Mouse (Mus musculus) right cerebral cortex, postnatal 10 days (tissue): ENCODE data around the gene Fkbp8.

ENCODE experiments used
- DNase-seq, 2 experiments: peaks; one replicate each; pipeline ENCODE4 v3.0.0; 2021; ENCODE audit warnings: low spot score in 2 of 2

Gene Fkbp8

DNA sequence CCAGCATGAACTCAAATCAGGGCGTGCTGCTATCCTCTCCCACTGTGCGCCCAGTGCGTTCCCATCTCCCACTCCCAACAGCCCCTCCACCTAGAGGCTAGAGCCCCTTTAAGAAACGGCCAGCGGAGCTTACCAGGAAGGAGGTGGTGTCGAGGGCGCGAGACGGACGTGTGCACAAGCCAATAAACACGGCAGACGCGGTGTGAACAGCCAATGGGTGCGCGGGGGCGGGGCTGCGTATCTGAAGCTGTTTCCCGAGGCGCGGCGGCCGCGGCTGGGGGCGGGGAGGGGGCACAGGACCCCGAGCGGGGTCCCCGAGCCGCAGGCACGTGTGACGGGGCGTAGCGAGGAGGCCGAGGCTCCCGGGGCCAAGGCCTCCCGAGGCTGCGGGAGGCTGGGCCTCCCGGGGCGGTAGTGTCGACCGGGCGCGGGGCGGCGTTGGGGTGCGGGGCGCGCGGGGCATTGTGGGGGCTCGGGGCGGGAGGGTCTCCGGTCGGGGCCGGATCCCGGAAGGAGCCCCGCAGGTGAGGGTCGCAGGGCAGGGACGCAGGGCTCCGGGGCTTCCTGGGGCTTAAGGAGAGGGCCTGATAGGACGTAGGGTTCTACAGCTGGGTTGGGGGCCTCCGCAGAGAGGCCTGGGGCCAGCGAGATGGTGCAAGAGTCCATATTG is at the start of gene Fkbp8, which contains the start of gene Kxd1:
TSS of gene Fkbp8 (plus strand) at position 213 of the 670 bp plus-strand sequence.
TSS of gene Kxd1 (minus strand) at position 445 of the 670 bp plus-strand sequence.
- peak; percentile 99 for DNase-seq

DNA sequence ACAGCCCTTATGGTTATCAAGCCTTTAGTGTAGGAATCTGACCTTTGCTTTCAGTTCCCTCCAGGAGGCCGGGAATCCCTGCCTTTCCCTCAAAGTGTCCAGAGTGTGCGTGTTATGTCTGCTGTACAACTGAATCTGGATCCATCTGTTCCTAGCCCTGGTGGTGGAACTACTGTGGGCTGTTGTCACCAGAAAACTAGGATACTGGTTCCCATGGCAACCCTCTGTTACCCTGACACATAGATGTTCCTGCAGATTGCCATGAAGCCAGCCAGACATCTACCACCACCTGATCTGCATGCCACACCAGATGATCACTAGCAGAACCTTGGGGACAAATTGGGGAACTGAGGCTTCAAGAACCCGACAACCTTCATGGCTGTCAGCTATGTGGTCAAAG is 45.6 kb upstream of the Fkbp8 start:
- DNase-seq = peak in 1 of 2 experiments; percentile 91

DNA sequence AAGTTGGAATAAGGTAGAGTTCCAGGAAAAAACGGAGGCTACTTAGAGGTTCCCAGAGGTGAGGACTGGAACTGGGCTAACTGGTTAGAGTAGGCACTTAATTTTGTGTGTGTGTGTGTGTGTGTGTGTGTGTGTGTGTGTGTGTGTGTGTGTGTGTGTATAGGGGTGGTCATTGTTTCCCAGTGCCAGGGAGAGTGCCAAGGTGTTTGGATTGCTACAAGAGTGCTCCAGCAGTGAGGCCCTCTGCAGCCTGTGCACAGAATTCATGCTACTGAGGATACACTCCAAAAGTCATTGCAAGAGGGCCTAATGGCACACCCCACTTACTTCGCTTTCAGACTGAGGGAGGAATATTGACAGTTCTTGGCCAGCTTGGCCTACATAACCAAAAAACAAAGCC is 44.6 kb upstream of the Fkbp8 start:
- no peak for DNase-seq

DNA sequence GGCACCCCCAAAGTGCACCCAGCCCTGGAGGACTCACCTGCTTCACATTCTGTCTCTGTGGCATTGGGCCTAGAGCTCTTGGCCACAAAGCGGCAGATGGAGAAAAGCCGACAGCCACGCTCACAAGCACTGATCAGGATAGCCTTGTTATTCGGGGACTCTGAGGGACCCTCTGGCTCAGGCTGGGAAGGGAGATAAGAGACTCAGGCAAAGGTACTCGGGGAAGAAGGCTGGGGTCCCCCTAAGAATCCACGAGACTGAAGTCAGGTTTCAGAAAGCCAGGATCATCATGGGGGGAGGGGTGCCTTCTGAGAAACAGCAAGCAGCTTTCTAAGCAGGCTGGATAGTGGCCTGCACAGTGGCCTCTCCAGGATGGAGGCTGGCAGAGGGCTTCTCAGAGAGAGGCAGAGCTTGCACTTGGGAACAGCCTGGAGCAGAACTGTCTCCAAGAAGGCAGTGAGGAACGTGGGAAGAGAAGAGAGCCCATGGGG is 41.3 kb upstream of the Fkbp8 start:
- no peak for DNase-seq

DNA sequence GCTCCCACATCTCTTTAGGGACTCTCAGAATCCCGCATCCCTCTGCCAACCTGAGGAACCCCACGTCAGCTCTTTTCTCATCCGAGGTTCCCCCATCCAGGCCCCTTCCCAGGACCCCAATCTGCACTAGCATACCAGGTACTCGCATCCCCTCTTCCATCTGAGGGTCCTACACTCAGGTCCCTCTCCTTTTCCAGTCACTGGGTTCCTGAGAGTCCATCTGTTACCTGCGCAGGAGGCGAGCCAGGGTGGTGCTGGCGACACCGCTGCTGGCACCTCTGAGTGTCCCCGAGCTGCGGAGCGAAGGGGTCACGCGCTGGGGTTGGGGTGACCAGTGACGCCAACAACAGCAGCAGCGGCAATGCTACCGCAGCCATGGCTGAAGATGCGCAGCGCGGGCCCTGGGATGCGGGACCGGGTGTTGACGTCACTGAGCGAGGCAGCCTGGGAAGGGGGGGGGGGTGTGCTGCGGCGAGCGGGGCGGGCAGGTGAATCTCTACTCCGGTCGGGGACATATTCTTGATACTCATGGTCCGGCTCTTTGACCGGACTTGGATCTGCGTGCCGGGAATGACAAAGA is 40.5 kb upstream of the Fkbp8 start, which contains the start of gene Tmem59l:
TSS of gene Tmem59l (minus strand) at position 418 of the 580 bp plus-strand sequence.
- peak; percentile 73 to 78 for DNase-seq

DNA sequence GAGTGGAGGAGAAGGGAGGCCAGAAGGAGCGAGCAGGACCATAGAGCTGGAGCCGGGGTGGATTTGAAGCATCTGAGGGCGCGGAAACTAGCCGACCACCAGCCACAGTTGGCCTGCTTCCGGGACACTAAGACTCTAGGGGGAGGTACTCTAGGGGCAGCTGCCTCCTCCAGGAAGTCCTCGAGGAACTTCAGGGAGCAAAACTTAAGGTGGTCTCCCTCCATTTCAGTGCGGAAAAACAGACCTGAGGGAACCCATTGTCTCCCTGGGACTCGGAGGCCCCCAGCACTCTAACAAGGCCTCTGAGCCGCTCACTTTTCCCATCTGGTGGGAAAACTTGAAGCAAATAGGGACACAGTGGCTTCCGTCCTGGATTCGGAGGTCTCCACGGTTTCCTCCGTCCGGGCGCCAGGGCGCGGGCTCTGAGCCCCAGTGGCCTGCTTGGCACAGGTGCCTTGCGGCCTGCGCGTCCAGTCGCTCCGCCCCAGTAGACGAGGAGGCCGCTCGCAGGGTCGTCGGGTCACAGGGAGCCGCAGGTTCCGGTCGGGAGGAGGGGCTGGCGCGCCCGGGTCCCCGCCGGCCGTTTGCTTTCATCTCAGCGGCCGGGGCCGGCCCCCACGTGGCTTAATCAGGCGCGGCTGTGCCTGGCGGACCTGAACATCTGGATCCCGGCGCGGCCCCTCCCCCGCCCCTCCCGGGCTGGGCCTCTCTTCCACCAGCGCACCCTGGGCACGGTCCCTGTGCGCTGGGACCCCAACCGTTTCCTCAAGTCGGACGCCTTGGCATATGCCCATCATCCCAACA is 39.3 kb upstream of the Fkbp8 start:
- DNase-seq = no peak

DNA sequence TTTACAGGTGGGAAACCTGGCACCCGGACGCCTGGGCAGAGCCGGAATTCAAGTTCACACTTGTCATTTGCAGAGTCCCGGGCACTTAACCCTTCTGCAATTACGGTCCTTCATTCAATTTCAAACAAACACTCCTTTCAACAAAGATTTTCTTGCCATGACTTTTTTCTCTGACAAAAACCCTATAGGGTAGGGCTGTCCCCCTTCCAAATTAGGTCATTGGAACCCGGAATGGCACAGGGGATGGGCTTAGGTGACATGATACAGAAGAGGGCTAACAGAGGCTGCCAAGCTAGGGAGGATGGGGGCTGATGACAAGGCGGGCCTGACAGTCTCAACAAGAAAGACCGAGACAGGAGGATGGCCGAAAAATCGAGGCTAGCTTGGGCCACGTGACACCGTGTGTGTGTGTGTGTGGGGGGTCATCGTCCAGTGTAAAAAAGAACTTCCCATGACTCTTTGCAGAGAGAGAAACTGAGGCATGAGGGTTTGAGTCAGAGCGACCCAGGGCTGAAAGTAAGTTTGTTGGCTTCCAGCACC is 38.5 kb upstream of the Fkbp8 start:
- DNase-seq = no peak

DNA sequence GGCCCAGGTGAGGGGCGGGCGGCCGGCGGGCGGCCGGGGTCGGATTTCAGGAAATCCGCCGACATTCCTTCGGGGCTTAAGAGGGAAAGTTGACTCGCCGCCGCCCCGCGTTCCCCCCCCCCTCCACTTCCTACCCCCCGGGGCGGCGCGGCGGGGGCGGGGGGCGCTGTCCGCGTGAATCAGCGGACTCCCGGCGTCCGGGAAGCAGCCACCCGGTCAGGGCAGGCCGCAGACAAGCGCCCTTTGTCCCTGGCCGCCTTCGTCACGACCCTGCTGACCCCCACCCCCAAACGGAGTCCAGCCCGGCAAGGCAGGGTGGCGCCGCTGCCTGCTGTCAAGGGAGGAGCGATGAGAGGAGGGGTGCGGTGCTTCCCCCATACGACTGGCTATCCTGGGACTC is 37.9 kb upstream of the Fkbp8 start:
- DNase-seq = no peak

DNA sequence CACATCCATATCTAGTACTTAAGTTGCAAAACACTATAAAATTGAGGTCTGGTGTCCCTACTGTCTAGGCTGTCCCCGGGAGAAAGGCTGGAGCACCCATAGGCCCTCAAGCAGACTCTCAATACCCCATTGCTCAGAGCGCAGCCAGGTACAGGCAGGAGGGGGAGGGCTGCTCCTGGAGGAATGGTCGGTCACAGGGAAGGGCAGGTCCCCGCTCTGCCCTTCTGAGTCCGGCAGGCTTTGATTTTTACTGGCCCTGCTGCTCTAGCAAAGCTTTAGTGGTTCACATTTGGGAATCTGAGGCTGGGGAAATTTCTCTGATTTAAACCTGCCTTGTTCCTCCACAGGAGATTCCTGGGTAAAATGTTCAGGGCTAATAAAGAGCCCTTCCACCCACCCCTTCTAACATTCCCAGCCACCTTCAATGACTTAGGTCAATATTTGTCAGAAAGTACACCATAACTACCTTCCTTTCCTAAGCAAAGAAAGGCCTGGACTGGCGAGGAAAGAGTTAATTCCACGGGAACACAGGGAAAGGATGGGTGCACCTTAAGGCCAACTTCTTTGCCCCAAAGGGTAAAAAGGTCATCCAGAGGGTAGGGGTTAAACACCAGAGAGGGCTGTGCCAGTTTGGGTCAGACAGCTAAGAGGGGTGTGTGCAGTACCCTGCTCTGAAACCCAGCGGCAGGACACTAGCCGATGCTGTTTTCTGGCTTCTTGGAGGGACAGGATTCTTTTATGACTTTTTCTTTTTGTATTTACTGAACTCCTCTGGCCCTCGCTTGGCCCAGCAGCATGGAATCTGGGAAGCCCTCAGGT is 37.3 kb upstream of the Fkbp8 start:
- DNase-seq = no peak

DNA sequence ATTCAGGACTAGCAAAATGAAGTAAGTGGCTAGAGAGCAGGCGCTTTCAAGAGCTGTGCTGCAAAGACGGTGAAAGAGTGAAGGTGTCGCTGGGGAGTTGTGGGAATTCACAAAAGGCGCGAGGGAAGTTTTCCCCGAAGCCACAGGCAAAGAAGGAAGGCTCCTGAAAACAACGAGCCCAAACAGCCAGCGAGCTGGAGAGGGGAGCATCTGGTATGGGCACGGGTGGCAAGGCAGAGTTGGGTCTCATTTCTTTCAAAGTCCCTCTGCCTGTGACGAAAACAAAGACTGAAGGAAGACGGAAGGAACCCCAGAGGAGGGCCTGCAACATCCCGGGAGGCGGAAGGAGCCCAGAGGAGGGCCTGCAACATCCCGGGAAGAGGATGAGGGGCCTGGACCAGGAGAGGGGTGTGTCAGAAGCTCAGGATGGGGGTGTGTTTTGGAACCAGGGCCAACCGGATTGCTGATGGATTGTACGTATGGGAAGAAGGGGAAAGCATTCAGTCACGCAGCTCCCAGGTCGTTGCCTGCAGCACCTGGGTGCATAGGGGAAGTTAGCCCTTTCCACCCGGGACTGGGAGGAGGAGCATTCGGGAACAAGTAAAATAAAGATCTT is 36.5 kb upstream of the Fkbp8 start:
- no peak for DNase-seq

DNA sequence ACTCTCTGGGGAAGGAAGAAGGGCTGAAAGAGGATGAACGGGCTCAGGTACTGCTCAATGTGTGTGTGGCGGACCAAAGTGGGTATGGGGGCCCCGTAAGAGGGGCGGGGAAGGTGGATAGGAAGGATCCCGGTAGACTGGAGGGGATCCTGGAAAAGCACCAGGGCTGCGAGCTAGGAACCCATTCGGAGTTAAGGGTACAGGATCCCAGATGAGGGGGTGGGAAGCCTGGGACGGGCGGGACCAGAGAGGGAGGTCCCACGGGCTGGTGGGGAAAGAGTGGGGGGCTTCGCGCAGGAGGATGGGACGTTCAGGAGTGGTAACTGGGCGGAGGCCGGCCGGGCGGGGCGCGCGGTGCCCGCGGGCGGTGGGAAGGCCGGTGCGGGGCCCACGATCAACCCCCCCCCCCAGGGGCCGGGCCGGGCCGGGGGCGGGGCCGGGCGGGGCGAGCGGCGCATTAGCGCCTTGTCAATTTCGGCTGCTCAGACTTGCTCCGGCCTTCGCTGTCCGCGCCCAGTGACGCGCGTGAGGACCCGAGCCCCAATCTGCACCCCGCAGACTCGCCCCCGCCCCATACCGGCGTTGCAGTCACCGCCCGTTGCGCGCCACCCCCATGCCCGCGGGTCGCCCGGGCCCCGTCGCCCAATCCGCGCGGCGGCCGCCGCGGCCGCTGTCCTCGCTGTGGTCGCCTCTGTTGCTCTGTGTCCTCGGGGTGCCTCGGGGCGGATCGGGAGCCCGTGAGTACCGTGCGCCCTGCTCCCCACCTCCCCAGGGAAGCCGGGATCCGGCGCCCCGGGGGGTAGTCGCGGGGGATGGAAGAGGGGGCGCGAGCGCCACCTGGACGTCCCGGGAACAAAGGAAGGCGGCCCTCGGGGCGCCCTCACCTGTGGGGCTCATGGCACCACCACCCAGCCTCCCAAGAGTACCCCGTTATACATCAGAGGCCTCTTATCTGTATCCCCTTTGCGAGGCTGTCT is 34.6 kb upstream of the Fkbp8 start, which contains the start of gene Crlf1:
TSS of gene Crlf1 (plus strand) at position 495 of the 977 bp plus-strand sequence.
- DNase-seq = peak in 1 of 2 experiments; percentile 32

DNA sequence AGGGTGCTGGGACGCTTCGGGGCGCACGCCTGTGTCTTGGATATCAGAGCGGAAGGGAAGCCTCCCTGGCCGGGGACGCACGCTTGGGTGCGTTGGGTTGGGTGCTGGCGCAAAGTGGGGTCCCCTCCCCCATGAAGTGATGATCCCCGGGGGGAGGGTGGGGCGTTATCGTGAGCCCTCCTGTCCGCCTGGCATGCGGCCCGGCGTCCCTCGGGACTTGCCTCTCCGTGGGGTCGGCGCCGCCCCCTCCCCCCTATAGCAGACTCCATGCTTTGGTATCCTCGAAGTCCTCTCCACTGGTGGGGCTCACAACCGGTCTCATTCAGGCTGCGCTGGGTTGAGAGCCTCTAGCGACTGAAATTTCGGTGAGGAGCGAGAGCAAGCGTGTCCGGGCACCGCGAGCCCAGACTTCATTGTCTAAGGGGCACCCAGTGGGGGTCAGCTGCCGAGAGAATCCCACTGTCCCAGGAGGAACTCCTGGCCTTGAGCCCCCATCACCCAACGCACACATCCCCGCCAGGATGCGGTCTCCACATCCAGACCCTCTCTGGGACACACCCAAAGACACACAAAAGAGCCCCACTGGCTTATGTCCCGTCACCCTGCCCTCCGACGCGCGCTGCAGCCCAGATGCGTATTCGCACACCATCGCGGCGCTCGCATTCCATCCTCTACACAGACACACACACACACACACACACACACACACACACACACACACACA is 33.7 kb upstream of the Fkbp8 start:
- peak in 1 of 2 experiments; percentile 30 for DNase-seq

DNA sequence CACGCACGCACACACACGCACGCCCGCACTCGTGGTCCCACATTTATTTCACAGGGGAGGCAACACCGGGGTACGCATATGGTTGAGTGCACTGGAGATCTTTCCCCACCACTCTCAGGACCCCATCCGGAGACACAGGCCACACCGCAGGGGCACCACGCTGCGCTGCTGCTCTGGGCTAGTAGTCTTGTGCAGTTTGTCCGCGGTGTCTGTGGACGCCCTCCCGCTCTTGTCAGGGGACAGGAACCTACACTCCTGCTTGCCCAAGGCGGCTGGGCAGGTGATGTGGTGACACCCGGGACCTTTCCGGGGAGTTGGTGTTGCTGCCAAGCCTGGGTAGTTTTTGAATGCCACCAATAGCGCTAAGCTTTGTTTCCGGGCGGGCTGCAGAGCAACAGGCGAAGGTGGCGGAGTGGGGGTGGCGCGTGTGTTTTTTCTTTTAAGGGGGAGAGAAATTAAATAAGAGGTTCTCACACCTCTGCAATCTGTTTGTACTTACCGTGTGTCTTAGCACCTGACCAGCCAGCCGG is 33.0 kb upstream of the Fkbp8 start:
- peak in 1 of 2 experiments; percentile 23 for DNase-seq

DNA sequence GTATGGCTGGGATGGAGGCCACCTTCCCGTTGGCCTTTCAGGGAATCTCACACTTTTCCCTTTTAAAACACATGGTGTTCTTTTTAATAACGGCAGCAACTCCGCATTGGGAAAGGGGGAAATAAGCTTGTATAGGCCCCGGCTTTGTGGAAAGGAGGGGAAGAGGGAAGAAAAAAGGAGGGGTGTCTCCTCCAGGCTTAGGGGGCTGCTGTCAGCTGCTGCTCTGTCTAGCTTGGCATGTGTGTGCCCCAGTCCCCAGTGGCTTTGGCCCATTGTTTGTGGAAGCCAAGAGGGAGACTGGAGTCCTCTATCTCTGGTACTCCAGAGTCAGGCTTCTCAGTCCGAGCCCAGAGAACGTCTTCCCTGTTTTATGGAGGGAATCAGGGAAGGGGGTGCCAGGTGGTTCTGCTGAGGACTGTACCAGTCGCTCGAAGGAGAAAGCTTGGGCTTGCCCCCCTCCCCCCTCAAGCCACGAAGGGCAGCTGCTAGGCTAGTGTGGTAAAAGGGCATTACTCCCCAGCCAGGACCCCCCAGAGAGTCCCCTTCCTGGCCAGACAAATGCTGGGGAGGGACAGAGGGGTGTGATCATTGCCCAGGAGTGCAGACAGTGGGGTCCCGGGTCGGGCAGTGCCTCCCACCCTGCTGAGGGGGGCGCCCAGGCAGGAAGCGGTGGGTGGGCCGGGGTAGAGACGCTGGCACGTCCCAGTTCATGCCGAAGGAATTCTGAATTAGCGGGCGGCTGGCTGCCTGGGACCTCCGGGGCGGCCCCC is 32.3 kb upstream of the Fkbp8 start:
- DNase-seq = peak in 1 of 2 experiments; percentile 25

DNA sequence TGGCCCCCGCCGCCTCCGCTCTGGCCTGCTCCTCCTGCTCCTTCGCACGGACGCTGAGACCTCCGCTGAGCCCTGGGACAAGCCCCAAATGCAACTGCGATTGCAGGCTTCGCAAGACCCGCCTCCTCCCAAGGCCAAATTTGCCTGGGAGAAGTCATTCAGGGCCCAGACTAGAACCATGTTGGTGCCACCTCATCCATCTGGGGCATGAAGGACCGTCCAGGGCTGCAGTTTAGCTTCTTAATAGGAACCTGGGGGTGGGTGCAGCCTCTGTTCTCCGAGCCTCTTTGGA is 31.8 kb upstream of the Fkbp8 start:
- no peak for DNase-seq

DNA sequence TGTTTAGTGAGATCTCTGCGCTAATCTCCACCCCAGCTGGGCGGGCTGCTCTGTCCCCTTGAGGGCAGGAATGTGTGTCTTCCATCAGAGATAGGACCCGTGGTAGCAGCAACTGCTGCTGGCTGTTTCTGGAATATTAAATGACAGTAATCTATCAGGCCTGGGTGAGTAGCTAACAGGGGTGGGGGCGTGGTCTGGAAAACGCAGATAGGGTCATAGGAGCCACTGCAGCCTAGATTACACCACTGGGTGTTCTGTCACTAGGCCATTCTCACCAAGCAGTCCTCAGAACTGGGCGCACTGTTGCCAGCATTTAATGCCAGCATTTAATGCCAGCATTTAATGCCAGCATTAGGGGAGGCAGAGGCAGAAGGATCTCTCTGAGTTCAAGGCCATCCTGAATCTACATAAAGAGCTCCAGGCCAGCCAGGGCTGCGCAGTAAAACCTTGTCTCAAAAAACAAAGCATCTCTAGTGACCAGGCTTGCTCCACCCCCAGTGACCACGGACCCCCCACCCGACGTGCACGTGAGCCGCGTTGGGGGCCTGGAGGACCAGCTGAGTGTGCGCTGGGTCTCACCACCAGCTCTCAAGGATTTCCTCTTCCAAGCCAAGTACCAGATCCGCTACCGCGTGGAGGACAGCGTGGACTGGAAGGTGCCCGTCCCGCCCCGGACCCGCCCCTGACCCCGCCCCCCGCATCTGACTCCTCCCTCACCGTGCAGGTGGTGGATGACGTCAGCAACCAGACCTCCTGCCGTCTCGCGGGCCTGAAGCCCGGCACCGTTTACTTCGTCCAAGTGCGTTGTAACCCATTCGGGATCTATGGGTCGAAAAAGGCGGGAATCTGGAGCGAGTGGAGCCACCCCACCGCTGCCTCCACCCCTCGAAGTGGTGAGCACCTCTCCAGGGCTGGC is 26.9 kb upstream of the Fkbp8 start:
- DNase-seq = peak in 1 of 2 experiments; percentile 40
